Mouse (Mus musculus): ENCODE results near the gene Gm20696. TPM values are rescaled to one million over a fixed set of nuclear protein-coding genes. Genes with fewer than 3 reads are reported as not detected.

Gm20696 gene
- polyA plus RNA-seq, 2 experiments: 2.0 to 5.9 TPM

- no peak for TF ChIP-seq POLR2A (IDR thresholded peaks at IDR 0.05; ENCODE audit: borderline replicate concordance, extremely low read depth, insufficient read depth, insufficient read length)
- Histone ChIP-seq H3K9ac (ENCODE audit: low read depth, low read length, severe bottlenecking) (no peak overlapping the region), H3K36me3 (ENCODE audit: control insufficient read depth, insufficient read depth, low read length) (no peaks in the 10 kb centered on the region), H3K4me1 (ENCODE audit: control insufficient read depth, insufficient read depth, low read length) (no peaks in the 10 kb centered on the region), H3K27ac (replicated peaks; ENCODE audit: low read depth, low read length) (no peak overlapping the region), H3K9me3 (ENCODE audit: control insufficient read depth, low read length) (no peaks in the 10 kb centered on the region), H3K27me3 (ENCODE audit: control insufficient read depth, insufficient read depth, low read length) (no peaks in the 10 kb centered on the region), H3K4me2 (replicated peaks; ENCODE audit: low read depth, low read length, severe bottlenecking) (no peak overlapping the region), H3K4me3 (replicated peaks; ENCODE audit: low read length) (no peak overlapping the region)
- 78% methylated on average over 17 of the region's 17 CpGs for WGBS
- DNase-seq (ENCODE audit: low spot score) (no peak), ATAC-seq (ENCODE audit: low FRiP score, low read depth) (no peak)
Observed at GRCm38 (mm10) chr6:99538194-99538941, 128.2 kb downstream of the Gm20696 start.

GRCm38 (mm10) chr6:99534211-99534745, 132.3 kb downstream of the Gm20696 start:
- no peak for TF ChIP-seq POLR2A (IDR thresholded peaks at IDR 0.05; ENCODE audit: borderline replicate concordance, extremely low read depth, insufficient read depth, insufficient read length)
- no peak overlapping the region for H3K4me3 ChIP-seq (replicated peaks; ENCODE audit: low read length)
- no peak for DNase-seq (ENCODE audit: low spot score)
- no peak overlapping the region for H3K4me2 ChIP-seq (replicated peaks; ENCODE audit: low read depth, low read length, severe bottlenecking)
- WGBS: 55% methylated on average over 5 of the region's 5 CpGs
- no peak overlapping the region for H3K9ac ChIP-seq (ENCODE audit: low read depth, low read length, severe bottlenecking)
- no peak overlapping the region for H3K27ac ChIP-seq (replicated peaks; ENCODE audit: low read depth, low read length)
- H3K36me3 ChIP-seq (ENCODE audit: control insufficient read depth, insufficient read depth, low read length): no peaks in the 10 kb centered on the region
- H3K27me3 ChIP-seq (ENCODE audit: control insufficient read depth, insufficient read depth, low read length): no peaks in the 10 kb centered on the region
- no peak for ATAC-seq (ENCODE audit: low FRiP score, low read depth)
- no peaks in the 10 kb centered on the region for H3K9me3 ChIP-seq (ENCODE audit: control insufficient read depth, low read length)
- no peaks in the 10 kb centered on the region for H3K4me1 ChIP-seq (ENCODE audit: control insufficient read depth, insufficient read depth, low read length)

- no peak for ATAC-seq (ENCODE audit: low FRiP score, low read depth)
- Histone ChIP-seq H3K9ac (ENCODE audit: low read depth, low read length, severe bottlenecking) (no peak overlapping the region), H3K4me3 (replicated peaks; ENCODE audit: low read length) (no peak overlapping the region), H3K9me3 (ENCODE audit: control insufficient read depth, low read length) (no peaks in the 10 kb centered on the region), H3K4me2 (replicated peaks; ENCODE audit: low read depth, low read length, severe bottlenecking) (no peak overlapping the region), H3K36me3 (ENCODE audit: control insufficient read depth, insufficient read depth, low read length) (no peaks in the 10 kb centered on the region), H3K27me3 (ENCODE audit: control insufficient read depth, insufficient read depth, low read length) (no peaks in the 10 kb centered on the region), H3K4me1 (ENCODE audit: control insufficient read depth, insufficient read depth, low read length) (no peaks in the 10 kb centered on the region), H3K27ac (replicated peaks; ENCODE audit: low read depth, low read length) (no peak overlapping the region)
- TF ChIP-seq POLR2A (IDR thresholded peaks at IDR 0.05; ENCODE audit: borderline replicate concordance, extremely low read depth, insufficient read depth, insufficient read length): no peak
- 91% methylated on average over 4 of the region's 4 CpGs for WGBS
- DNase-seq (ENCODE audit: low spot score): no peak
Observed at GRCm38 (mm10) chr6:99532458-99532857, 134.1 kb downstream of the Gm20696 start.

GRCm38 (mm10) chr6:99528972-99529371, 137.6 kb downstream of the Gm20696 start:
- 72% methylated on average over 2 of the region's 2 CpGs for WGBS
- ATAC-seq (ENCODE audit: low FRiP score, low read depth): no peak
- Histone ChIP-seq H3K27ac (replicated peaks; ENCODE audit: low read depth, low read length) (no peak overlapping the region), H3K4me2 (replicated peaks; ENCODE audit: low read depth, low read length, severe bottlenecking) (no peak overlapping the region), H3K4me3 (replicated peaks; ENCODE audit: low read length) (no peak overlapping the region), H3K9me3 (ENCODE audit: control insufficient read depth, low read length) (no peaks in the 10 kb centered on the region; the same call in 1 of the 2 replicates), H3K9ac (ENCODE audit: low read depth, low read length, severe bottlenecking) (no peak overlapping the region), H3K36me3 (ENCODE audit: control insufficient read depth, insufficient read depth, low read length) (peaks cover 5% of the 10 kb centered on the region; the same call in 1 of the 2 replicates), H3K4me1 (ENCODE audit: control insufficient read depth, insufficient read depth, low read length) (no peaks in the 10 kb centered on the region), H3K27me3 (ENCODE audit: control insufficient read depth, insufficient read depth, low read length) (no peaks in the 10 kb centered on the region)
- DNase-seq (ENCODE audit: low spot score): no peak
- TF ChIP-seq POLR2A (IDR thresholded peaks at IDR 0.05; ENCODE audit: borderline replicate concordance, extremely low read depth, insufficient read depth, insufficient read length): no peak

GRCm38 (mm10) chr6:99527457-99528105, 139.0 kb downstream of the Gm20696 start:
- 91% methylated on average over 6 of the region's 6 CpGs for WGBS
- H3K4me2 ChIP-seq (replicated peaks; ENCODE audit: low read depth, low read length, severe bottlenecking): no peak overlapping the region
- DNase-seq (ENCODE audit: low spot score) (no peak), ATAC-seq (ENCODE audit: low FRiP score, low read depth) (no peak)
- H3K36me3 ChIP-seq (ENCODE audit: control insufficient read depth, insufficient read depth, low read length): peaks cover 5% of the 10 kb centered on the region; the same call in 1 of the 2 replicates
- H3K27me3 ChIP-seq (ENCODE audit: control insufficient read depth, insufficient read depth, low read length): no peaks in the 10 kb centered on the region
- H3K27ac ChIP-seq (replicated peaks; ENCODE audit: low read depth, low read length): no peak overlapping the region
- H3K4me3 ChIP-seq (replicated peaks; ENCODE audit: low read length): no peak overlapping the region
- no peak for TF ChIP-seq POLR2A (IDR thresholded peaks at IDR 0.05; ENCODE audit: borderline replicate concordance, extremely low read depth, insufficient read depth, insufficient read length)
- no peaks in the 10 kb centered on the region for H3K4me1 ChIP-seq (ENCODE audit: control insufficient read depth, insufficient read depth, low read length)
- H3K9me3 ChIP-seq (ENCODE audit: control insufficient read depth, low read length): no peaks in the 10 kb centered on the region; the same call in 1 of the 2 replicates
- no peak overlapping the region for H3K9ac ChIP-seq (ENCODE audit: low read depth, low read length, severe bottlenecking)
